Mouse (Mus musculus): ENCODE measurements around the gene Gm15140. TPM values are rescaled to one million over a fixed set of nuclear protein-coding genes. Genes with fewer than 3 reads are reported as not detected.
"Not testable (repeated sequence)": the region's sequence is repeated elsewhere in the genome, so short reads cannot be mapped to it uniquely, and the experiment has no call there.

Gm15140 gene
- polyA plus RNA-seq (2015; fragmentation: Nextera tagmentation; extraction: Ambion mirVana), result not detected in 2 replicates

DNA sequence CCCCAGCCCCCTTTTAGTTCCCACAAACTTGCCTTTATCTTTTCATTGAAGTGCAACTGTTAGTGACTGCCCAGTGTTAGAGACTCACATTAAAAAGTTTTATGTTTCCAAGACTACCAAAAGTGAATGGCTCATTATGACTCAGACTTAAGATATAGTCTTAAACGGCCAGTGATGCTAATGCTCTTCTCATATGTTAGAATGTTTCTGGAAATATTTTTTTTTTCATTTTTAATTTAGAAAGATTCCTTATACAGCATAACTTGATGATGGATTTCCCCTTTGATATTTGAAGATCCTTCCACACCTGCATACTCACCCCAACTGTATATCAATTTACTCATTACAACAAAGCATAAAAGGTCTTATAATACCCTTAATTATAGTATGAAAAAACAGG lies at the start of gene Gm15140:
Gm15140 (minus strand) TSS at position 101 of the 400 bp plus-strand sequence.
- not testable (repeated sequence) for H3K4me2 ChIP-seq (ENCODE audit: low read length); H3K27me3 ChIP-seq (replicated peaks; ENCODE audit: control insufficient read depth, insufficient read depth, low read length); H3K9me3 ChIP-seq (ENCODE audit: control insufficient read depth, low read length); H3K27ac ChIP-seq (ENCODE audit: low read length); H3K36me3 ChIP-seq (ENCODE audit: control insufficient read depth, insufficient read depth); H3K9ac ChIP-seq (replicated peaks; ENCODE audit: low read depth, low read length); H3K4me1 ChIP-seq (replicated peaks; ENCODE audit: control insufficient read depth, insufficient read depth, low read length); H3K4me3 ChIP-seq (replicated peaks; ENCODE audit: low read length); ATAC-seq
- WGBS, result 88% methylated on average over 1 of the region's 1 CpGs

Other genes with a start within 250 kb of the Gm15140 start
- not detected in 2 replicates for gene Samt1, start 108.0 kb downstream of the Gm15140 start, polyA plus RNA-seq (2015; fragmentation: Nextera tagmentation; extraction: Ambion mirVana)
- gene 4921511M17Rik, start 86.9 kb downstream of the Gm15140 start, polyA plus RNA-seq (2015; fragmentation: Nextera tagmentation; extraction: Ambion mirVana), result not detected in 2 replicates
- not detected in 2 replicates for gene Gm10057, start 65.6 kb downstream of the Gm15140 start, polyA plus RNA-seq (2015; fragmentation: Nextera tagmentation; extraction: Ambion mirVana)
- not detected in 2 replicates for gene 4930524N10Rik, start 222.7 kb upstream of the Gm15140 start, polyA plus RNA-seq (2015; fragmentation: Nextera tagmentation; extraction: Ambion mirVana)